Mouse (Mus musculus): Measurements from ENCODE around the gene Gpbar1.

- no peak for TF ChIP-seq CTCF (IDR thresholded peaks at IDR 0.05; ENCODE audit: extremely low read depth, insufficient read depth, insufficient read length, insufficient replicate concordance)
- TF ChIP-seq POLR2A (IDR thresholded peaks at IDR 0.05; ENCODE audit: low read depth, low read length), result no peak
Measured at GRCm38 (mm10) chr1:74281886-74282285, 3.5 kb downstream of the Gpbar1 start.
